Mouse (Mus musculus): ENCODE measurements around the gene Pde4d. TPM values are rescaled to one million over a fixed set of nuclear protein-coding genes. Genes with fewer than 3 reads are reported as not detected.

Gene Pde4d
- polyA plus RNA-seq, 1 experiment from 2014 or later = 29.2 TPM

GRCm38 (mm10) chr13:109921336-109922038 is 1471.7 kb downstream of the Pde4d start:
- Histone ChIP-seq H3K4me3 (ENCODE audit: control insufficient read depth in 1 of 2, insufficient read depth in 1 of 2, low read depth in 1 of 2, low read length in 2 of 2) (no peak overlapping the region), H3K4me2 (ENCODE audit: low read length) (no peak overlapping the region), H3K9me3 (ENCODE audit: control insufficient read depth, low read length) (no peaks in the 10 kb centered on the region), H3K9ac (ENCODE audit: low read length) (no peak overlapping the region), H3K27me3 (ENCODE audit: control insufficient read depth, insufficient read depth, low read length) (no peaks in the 10 kb centered on the region), H3K4me1 (ENCODE audit: control insufficient read depth in 2 of 2, insufficient read depth in 2 of 2, low read length in 2 of 2) (peaks cover 22 to 44% of the 10 kb centered on the region in 2 experiments), H3K27ac (replicated peaks in 1 of 2; ENCODE audit: control insufficient read depth in 1 of 2, insufficient read depth in 1 of 2, low read depth in 2 of 2, low read length in 2 of 2) (no peak overlapping the region), H3K36me3 (ENCODE audit: control insufficient read depth, insufficient read depth, low read length) (no peaks in the 10 kb centered on the region)
- 84% methylated on average over 17 of the region's 17 CpGs for WGBS
- no peak for ATAC-seq (ENCODE audit: insufficient number of reproducible peaks, insufficient read depth, low FRiP score, low read depth)

- H3K27me3 ChIP-seq (ENCODE audit: control insufficient read depth, insufficient read depth, low read length) = no peaks in the 10 kb centered on the region
- no peak overlapping the region for H3K4me3 ChIP-seq (ENCODE audit: control insufficient read depth in 1 of 2, insufficient read depth in 1 of 2, low read depth in 1 of 2, low read length in 2 of 2)
- no peak overlapping the region for H3K27ac ChIP-seq (replicated peaks in 1 of 2; ENCODE audit: control insufficient read depth in 1 of 2, insufficient read depth in 1 of 2, low read depth in 2 of 2, low read length in 2 of 2)
- no peak for ATAC-seq (ENCODE audit: insufficient number of reproducible peaks, insufficient read depth, low FRiP score, low read depth)
- peaks cover 20 to 40% of the 10 kb centered on the region in 2 experiments for H3K4me1 ChIP-seq (ENCODE audit: control insufficient read depth in 2 of 2, insufficient read depth in 2 of 2, low read length in 2 of 2)
- no peaks in the 10 kb centered on the region for H3K36me3 ChIP-seq (ENCODE audit: control insufficient read depth, insufficient read depth, low read length)
- no peaks in the 10 kb centered on the region for H3K9me3 ChIP-seq (ENCODE audit: control insufficient read depth, low read length)
- WGBS = 3% methylated on average over 4 of the region's 4 CpGs
- H3K9ac ChIP-seq (ENCODE audit: low read length) = no peak overlapping the region
- no peak overlapping the region for H3K4me2 ChIP-seq (ENCODE audit: low read length)
Observed at GRCm38 (mm10) chr13:109922228-109922627, 1472.5 kb downstream of the Pde4d start.

GRCm38 (mm10) chr13:109922782-109923181 is 1473.0 kb downstream of the Pde4d start:
- Histone ChIP-seq H3K27me3 (ENCODE audit: control insufficient read depth, insufficient read depth, low read length) (no peaks in the 10 kb centered on the region), H3K9ac (ENCODE audit: low read length) (0 out of 2 replicates have a peak overlapping the region, but pooled peaks have one; percentile 0), H3K4me2 (ENCODE audit: low read length) (no peak overlapping the region), H3K9me3 (ENCODE audit: control insufficient read depth, low read length) (no peaks in the 10 kb centered on the region), H3K4me3 (ENCODE audit: control insufficient read depth in 1 of 2, insufficient read depth in 1 of 2, low read depth in 1 of 2, low read length in 2 of 2) (no peak overlapping the region), H3K27ac (replicated peaks in 1 of 2; ENCODE audit: control insufficient read depth in 1 of 2, insufficient read depth in 1 of 2, low read depth in 2 of 2, low read length in 2 of 2) (no peak overlapping the region), H3K4me1 (ENCODE audit: control insufficient read depth in 2 of 2, insufficient read depth in 2 of 2, low read length in 2 of 2) (peaks cover 15 to 34% of the 10 kb centered on the region in 2 experiments), H3K36me3 (ENCODE audit: control insufficient read depth, insufficient read depth, low read length) (no peaks in the 10 kb centered on the region)
- 72% methylated on average over 12 of the region's 12 CpGs for WGBS
- no peak for ATAC-seq (ENCODE audit: insufficient number of reproducible peaks, insufficient read depth, low FRiP score, low read depth)

- WGBS = 90% methylated on average over 15 of the region's 15 CpGs
- no peak for ATAC-seq (ENCODE audit: insufficient number of reproducible peaks, insufficient read depth, low FRiP score, low read depth)
- H3K27ac ChIP-seq (replicated peaks in 1 of 2; ENCODE audit: control insufficient read depth in 1 of 2, insufficient read depth in 1 of 2, low read depth in 2 of 2, low read length in 2 of 2) = no peak overlapping the region
- H3K4me2 ChIP-seq (ENCODE audit: low read length) = no peak overlapping the region
- H3K9me3 ChIP-seq (ENCODE audit: control insufficient read depth, low read length) = no peaks in the 10 kb centered on the region
- H3K27me3 ChIP-seq (ENCODE audit: control insufficient read depth, insufficient read depth, low read length) = no peaks in the 10 kb centered on the region
- H3K9ac ChIP-seq (ENCODE audit: low read length) = no peak overlapping the region
- H3K4me3 ChIP-seq (ENCODE audit: control insufficient read depth in 1 of 2, insufficient read depth in 1 of 2, low read depth in 1 of 2, low read length in 2 of 2) = no peak overlapping the region
- H3K4me1 ChIP-seq (ENCODE audit: control insufficient read depth in 2 of 2, insufficient read depth in 2 of 2, low read length in 2 of 2) = peaks cover 7 to 18% of the 10 kb centered on the region in 2 experiments
- H3K36me3 ChIP-seq (ENCODE audit: control insufficient read depth, insufficient read depth, low read length) = no peaks in the 10 kb centered on the region
Observed at GRCm38 (mm10) chr13:109924771-109925170, 1475.0 kb downstream of the Pde4d start.

GRCm38 (mm10) chr13:109926277-109926920 is 1476.7 kb downstream of the Pde4d start:
- Histone ChIP-seq H3K4me3 (ENCODE audit: control insufficient read depth in 1 of 2, insufficient read depth in 1 of 2, low read depth in 1 of 2, low read length in 2 of 2) (peak overlapping the region; percentile 22 to 30; a peak in 3 of 4 replicates), H3K9me3 (ENCODE audit: control insufficient read depth, low read length) (no peaks in the 10 kb centered on the region), H3K27ac (replicated peaks in 1 of 2; ENCODE audit: control insufficient read depth in 1 of 2, insufficient read depth in 1 of 2, low read depth in 2 of 2, low read length in 2 of 2) (peak overlapping the region in 1 of 2 experiments; percentile 39; a peak in 2 of 4 replicates), H3K36me3 (ENCODE audit: control insufficient read depth, insufficient read depth, low read length) (no peaks in the 10 kb centered on the region), H3K4me2 (ENCODE audit: low read length) (peak overlapping the region; percentile 62), H3K27me3 (ENCODE audit: control insufficient read depth, insufficient read depth, low read length) (no peaks in the 10 kb centered on the region), H3K9ac (ENCODE audit: low read length) (peak overlapping the region; percentile 47), H3K4me1 (ENCODE audit: control insufficient read depth in 2 of 2, insufficient read depth in 2 of 2, low read length in 2 of 2) (peaks cover 7 to 18% of the 10 kb centered on the region in 2 experiments)
- peak; percentile 39; the same call in 1 of the 2 replicates for ATAC-seq (ENCODE audit: insufficient number of reproducible peaks, insufficient read depth, low FRiP score, low read depth)
- 19% methylated on average over 15 of the region's 15 CpGs for WGBS

GRCm38 (mm10) chr13:109927782-109928181 is 1478.0 kb downstream of the Pde4d start:
- 71% methylated on average over 2 of the region's 2 CpGs for WGBS
- peaks cover 6 to 14% of the 10 kb centered on the region in 2 experiments for H3K4me1 ChIP-seq (ENCODE audit: control insufficient read depth in 2 of 2, insufficient read depth in 2 of 2, low read length in 2 of 2)
- ATAC-seq (ENCODE audit: insufficient number of reproducible peaks, insufficient read depth, low FRiP score, low read depth) = no peak
- no peak overlapping the region for H3K4me2 ChIP-seq (ENCODE audit: low read length)
- H3K27me3 ChIP-seq (ENCODE audit: control insufficient read depth, insufficient read depth, low read length) = no peaks in the 10 kb centered on the region
- no peak overlapping the region for H3K4me3 ChIP-seq (ENCODE audit: control insufficient read depth in 1 of 2, insufficient read depth in 1 of 2, low read depth in 1 of 2, low read length in 2 of 2)
- no peak overlapping the region for H3K9ac ChIP-seq (ENCODE audit: low read length)
- no peaks in the 10 kb centered on the region for H3K36me3 ChIP-seq (ENCODE audit: control insufficient read depth, insufficient read depth, low read length)
- H3K27ac ChIP-seq (replicated peaks in 1 of 2; ENCODE audit: control insufficient read depth in 1 of 2, insufficient read depth in 1 of 2, low read depth in 2 of 2, low read length in 2 of 2) = no peak overlapping the region
- no peaks in the 10 kb centered on the region for H3K9me3 ChIP-seq (ENCODE audit: control insufficient read depth, low read length)

- 90% methylated on average over 13 of the region's 13 CpGs for WGBS
- H3K4me2 ChIP-seq (ENCODE audit: low read length) = no peak overlapping the region
- ATAC-seq (ENCODE audit: insufficient number of reproducible peaks, insufficient read depth, low FRiP score, low read depth) = no peak
- no peaks in the 10 kb centered on the region for H3K9me3 ChIP-seq (ENCODE audit: control insufficient read depth, low read length)
- no peaks in the 10 kb centered on the region for H3K27me3 ChIP-seq (ENCODE audit: control insufficient read depth, insufficient read depth, low read length)
- H3K36me3 ChIP-seq (ENCODE audit: control insufficient read depth, insufficient read depth, low read length) = peaks cover 17% of the 10 kb centered on the region
- no peaks in the 10 kb centered on the region for H3K4me1 ChIP-seq (ENCODE audit: control insufficient read depth in 2 of 2, insufficient read depth in 2 of 2, low read length in 2 of 2)
- no peak overlapping the region for H3K27ac ChIP-seq (replicated peaks in 1 of 2; ENCODE audit: control insufficient read depth in 1 of 2, insufficient read depth in 1 of 2, low read depth in 2 of 2, low read length in 2 of 2)
- no peak overlapping the region for H3K9ac ChIP-seq (ENCODE audit: low read length)
- H3K4me3 ChIP-seq (ENCODE audit: control insufficient read depth in 1 of 2, insufficient read depth in 1 of 2, low read depth in 1 of 2, low read length in 2 of 2) = no peak overlapping the region
Observed at GRCm38 (mm10) chr13:109932688-109933087, 1482.9 kb downstream of the Pde4d start.
